Mouse (Mus musculus): ENCODE data around the gene Tmem108. TPM values are rescaled to one million over a fixed set of nuclear protein-coding genes. Genes with fewer than 3 reads are reported as not detected.

The Tmem108 gene
- total RNA-seq, 1 experiment from 2014 or later, result 4.6 TPM

- no peak for DNase-seq
These were observed 132.7 kb downstream of the Tmem108 start for GRCm38 (mm10) chr9:103628861-103629469.

- no peak for DNase-seq
These were observed 134.2 kb downstream of the Tmem108 start for GRCm38 (mm10) chr9:103627404-103627900.

- no peak for DNase-seq
These were observed 135.5 kb downstream of the Tmem108 start for GRCm38 (mm10) chr9:103626156-103626555.

GRCm38 (mm10) chr9:103624649-103625048, 137.0 kb downstream of the Tmem108 start:
- peak; percentile 86 for DNase-seq

GRCm38 (mm10) chr9:103623560-103624316, 137.9 kb downstream of the Tmem108 start:
- DNase-seq, result no peak

GRCm38 (mm10) chr9:103622988-103623387, 138.6 kb downstream of the Tmem108 start:
- peak; percentile 10 for DNase-seq

GRCm38 (mm10) chr9:103621870-103622269, 139.8 kb downstream of the Tmem108 start:
- no peak for DNase-seq

GRCm38 (mm10) chr9:103620517-103621212, 141.0 kb downstream of the Tmem108 start:
- no peak for DNase-seq

- no peak for DNase-seq
These were observed 147.4 kb downstream of the Tmem108 start for GRCm38 (mm10) chr9:103614260-103614659.

GRCm38 (mm10) chr9:103608161-103609058, 153.2 kb downstream of the Tmem108 start:
- DNase-seq, result no peak

- no peak for DNase-seq
These were observed 155.6 kb downstream of the Tmem108 start for GRCm38 (mm10) chr9:103606056-103606455.

- no peak for DNase-seq
These were observed 157.8 kb downstream of the Tmem108 start for GRCm38 (mm10) chr9:103603792-103604191.

- DNase-seq, result no peak
These were observed 159.8 kb downstream of the Tmem108 start for GRCm38 (mm10) chr9:103601878-103602277.

- DNase-seq, result peak; percentile 54
These were observed 160.8 kb downstream of the Tmem108 start for GRCm38 (mm10) chr9:103600834-103601233.

GRCm38 (mm10) chr9:103599908-103600307, 161.7 kb downstream of the Tmem108 start:
- peak; percentile 15 for DNase-seq

- no peak for DNase-seq
These were observed 163.8 kb downstream of the Tmem108 start for GRCm38 (mm10) chr9:103597861-103598260.

- peak; percentile 64 for DNase-seq
These were observed 166.3 kb downstream of the Tmem108 start for GRCm38 (mm10) chr9:103595190-103595837.

- DNase-seq, result no peak
These were observed 167.0 kb downstream of the Tmem108 start for GRCm38 (mm10) chr9:103594423-103595189.

GRCm38 (mm10) chr9:103593079-103593478, 168.6 kb downstream of the Tmem108 start:
- no peak for DNase-seq

- DNase-seq, result no peak
These were observed 169.7 kb downstream of the Tmem108 start for GRCm38 (mm10) chr9:103591962-103592361.

- DNase-seq, result no peak
These were observed 170.8 kb downstream of the Tmem108 start for GRCm38 (mm10) chr9:103590801-103591200.
